Mouse (Mus musculus) liver, postnatal 0 days (tissue): ENCODE data around the gene Mettl14. TPM values are rescaled to one million over a fixed set of nuclear protein-coding genes. Genes with fewer than 3 reads are reported as not detected.

ENCODE experiments used
- ATAC-seq: fragments of 200-750 bp; cut with Nextera tagmentation; 2 replicates; pipeline ENCODE4 v1.8.0; 2017; ENCODE audit warnings: mild to moderate bottlenecking, moderate library complexity
- DNase-seq: peaks from one replicate; pipeline ENCODE4 v3.0.0-alpha.2; 2016
- H3K27ac ChIP-seq: fragments of 300-500 bp; sonication (generic); 2 replicates; pipeline ENCODE4 v1.5.1; 2014; ENCODE audit warnings: antibody characterized with exemption, moderate library complexity, mild to moderate bottlenecking, low read depth
- H3K27me3 ChIP-seq: fragments of 300-500 bp; sonication (generic); 2 replicates; pipeline ENCODE4 v1.6.1; 2014; ENCODE audit warnings: low read length, control low read depth, mixed read lengths; ENCODE audit not compliant: insufficient read depth
- H3K36me3 ChIP-seq: fragments of 300-500 bp; sonication (generic); replicated peaks from 2 replicates; pipeline ENCODE4 v1.6.1; 2014; ENCODE audit warnings: mild to moderate bottlenecking, control low read depth, low read length, moderate library complexity, mixed read lengths; ENCODE audit not compliant: insufficient read depth
- H3K4me1 ChIP-seq: fragments of 300-500 bp; sonication (generic); 2 replicates; pipeline ENCODE4 v1.6.1; 2014; ENCODE audit warnings: antibody characterized with exemption, mild to moderate bottlenecking, control low read depth; ENCODE audit not compliant: insufficient read depth
- H3K4me2 ChIP-seq: fragments of 300-500 bp; sonication (generic); 2 replicates; pipeline ENCODE4 v1.6.1; 2014; ENCODE audit warnings: low read depth, mild to moderate bottlenecking, low read length, moderate library complexity, mixed read lengths
- H3K4me3 ChIP-seq: fragments of 300-500 bp; sonication (generic); 2 replicates; pipeline ENCODE4 v1.5.1; 2014; ENCODE audit warnings: low read depth, low read length
- H3K9ac ChIP-seq: fragments of 300-500 bp; sonication (generic); replicated peaks from 2 replicates; pipeline ENCODE4 v1.6.1; 2014; ENCODE audit warnings: mild to moderate bottlenecking, moderate library complexity
- H3K9me3 ChIP-seq: fragments of 300-500 bp; sonication (generic); 2 replicates; pipeline ENCODE4 v1.6.1; 2016; ENCODE audit warnings: mild to moderate bottlenecking, control low read depth, low read length, mixed read lengths
- CTCF ChIP-seq: sonication (generic); IDR thresholded peaks from 2 replicates; pipeline ENCODE4 v1.5.1; 2016; ENCODE audit warnings: antibody characterized with exemption, low read depth
- EP300 ChIP-seq: IDR thresholded peaks from 2 replicates; pipeline ENCODE4 v1.6.1; 2016; ENCODE audit warnings: antibody characterized with exemption, low read depth, mild to moderate bottlenecking
- WGBS: fragments of 180-500 bp; shearing (Covaris S2); extraction: QIAGEN DNeasy Blood & Tissue Kit; methylation state at CpG from one replicate; pipeline ENCODE4 v1.1.7; 2014; ENCODE audit not compliant: insufficient replicate concordance; 5-methylcytosine and 5-hydroxymethylcytosine counted together
- polyA plus RNA-seq: library from polyadenylated mRNA; unstranded; fragments of >200 nt; fragmentation: Nextera tagmentation; extraction: Ambion mirVana; gene quantifications from 2 replicates; pipeline ENCODE4 v1.2.1, GENCODE M21; 2015

Mettl14 gene
- polyA plus RNA-seq, 1 experiment from 2014 or later, result 5.3 TPM

GRCm38 (mm10) chr3:123336455-123336854, 49.5 kb downstream of the Mettl14 start:
- ATAC-seq (no peak), DNase-seq (no peak)
- Histone ChIP-seq H3K4me3 (no peak overlapping the region), H3K9ac (no peak overlapping the region), H3K4me2 (no peak overlapping the region), H3K27ac (no peak overlapping the region), H3K27me3 (no peaks in the 10 kb centered on the region), H3K36me3 (peaks cover 15% of the 10 kb centered on the region), H3K9me3 (no peaks in the 10 kb centered on the region), H3K4me1 (peaks cover 15% of the 10 kb centered on the region)
- WGBS, result 79% methylated on average over 7 of the region's 7 CpGs
- TF ChIP-seq EP300, result no peak
- no peak for TF ChIP-seq CTCF

- Histone ChIP-seq H3K27ac (no peak overlapping the region), H3K36me3 (peaks cover 15% of the 10 kb centered on the region), H3K4me3 (no peak overlapping the region), H3K4me1 (peaks cover 15% of the 10 kb centered on the region), H3K9ac (no peak overlapping the region), H3K4me2 (no peak overlapping the region), H3K9me3 (no peaks in the 10 kb centered on the region), H3K27me3 (no peaks in the 10 kb centered on the region)
- ATAC-seq (no peak), DNase-seq (no peak)
- 57% methylated on average over 3 of the region's 3 CpGs for WGBS
- TF ChIP-seq EP300 (no peak), CTCF (no peak)
These were observed 50.4 kb downstream of the Mettl14 start for GRCm38 (mm10) chr3:123335480-123335879.

GRCm38 (mm10) chr3:123334947-123335346, 51.0 kb downstream of the Mettl14 start:
- Histone ChIP-seq H3K9me3 (no peaks in the 10 kb centered on the region), H3K4me2 (no peak overlapping the region), H3K27me3 (no peaks in the 10 kb centered on the region), H3K27ac (no peak overlapping the region), H3K4me1 (peaks cover 15% of the 10 kb centered on the region), H3K4me3 (no peak overlapping the region), H3K9ac (no peak overlapping the region), H3K36me3 (peaks cover 15% of the 10 kb centered on the region)
- DNase-seq, result no peak
- no peak for ATAC-seq
- WGBS, result 40% methylated on average over 7 of the region's 7 CpGs
- TF ChIP-seq EP300 (no peak), CTCF (no peak)

GRCm38 (mm10) chr3:123333055-123333424, 52.9 kb downstream of the Mettl14 start:
- Histone ChIP-seq H3K4me1 (peaks cover 15% of the 10 kb centered on the region), H3K36me3 (peaks cover 18% of the 10 kb centered on the region; the same call in 1 of the 2 replicates), H3K9me3 (no peaks in the 10 kb centered on the region), H3K9ac (no peak overlapping the region), H3K27me3 (no peaks in the 10 kb centered on the region), H3K4me3 (no peak overlapping the region), H3K27ac (peak overlapping the region; percentile 62), H3K4me2 (no peak overlapping the region)
- DNase-seq, result peak; percentile 73
- TF ChIP-seq EP300 (no peak), CTCF (no peak)
- peak; percentile 91 for ATAC-seq
- WGBS, result 23% methylated on average over 4 of the region's 4 CpGs

GRCm38 (mm10) chr3:123332330-123333054, 53.4 kb downstream of the Mettl14 start:
- WGBS, result 73% methylated on average over 2 of the region's 2 CpGs
- H3K9ac ChIP-seq, result no peak overlapping the region
- H3K4me1 ChIP-seq, result peaks cover 15% of the 10 kb centered on the region
- H3K9me3 ChIP-seq, result no peaks in the 10 kb centered on the region
- H3K27ac ChIP-seq, result peak overlapping the region; percentile 62
- no peak for DNase-seq
- no peaks in the 10 kb centered on the region for H3K27me3 ChIP-seq
- H3K4me3 ChIP-seq, result no peak overlapping the region
- H3K4me2 ChIP-seq, result no peak overlapping the region
- no peak for TF ChIP-seq CTCF
- TF ChIP-seq EP300, result no peak
- peaks cover 15% of the 10 kb centered on the region; the same call in 1 of the 2 replicates for H3K36me3 ChIP-seq
- ATAC-seq, result no peak; the same call in 1 of the 2 replicates

- Histone ChIP-seq H3K36me3 (peaks cover 6% of the 10 kb centered on the region; the same call in 1 of the 2 replicates), H3K27me3 (no peaks in the 10 kb centered on the region), H3K4me1 (peaks cover 15% of the 10 kb centered on the region), H3K4me3 (no peak overlapping the region), H3K9ac (no peak overlapping the region), H3K4me2 (no peak overlapping the region), H3K9me3 (no peaks in the 10 kb centered on the region), H3K27ac (no peak overlapping the region)
- WGBS, result 71% methylated on average over 4 of the region's 4 CpGs
- ATAC-seq (no peak), DNase-seq (no peak)
- TF ChIP-seq CTCF, result no peak
- TF ChIP-seq EP300, result no peak
These were observed 55.7 kb downstream of the Mettl14 start for GRCm38 (mm10) chr3:123330221-123330620.
